Mouse (Mus musculus) testis, adult 2 months (tissue): Measurements from ENCODE around the gene Tnfrsf1b.

Experiments
- CTCF ChIP-seq: fragments of 200-500 bp; IDR thresholded peaks from 2 replicates; pipeline ENCODE4 v1.5.1; 2012; ENCODE audit warnings: low read depth, mild to moderate bottlenecking, inconsistent platforms, low read length, moderate library complexity; ENCODE audit not compliant: control insufficient read depth, insufficient read depth, insufficient replicate concordance
- POLR2A ChIP-seq: fragments of 200-500 bp; IDR thresholded peaks from 2 replicates; pipeline ENCODE4 v1.6.1; 2012; ENCODE audit warnings: low read depth, mild to moderate bottlenecking, inconsistent platforms, low read length, moderate library complexity; ENCODE audit not compliant: control insufficient read depth

DNA sequence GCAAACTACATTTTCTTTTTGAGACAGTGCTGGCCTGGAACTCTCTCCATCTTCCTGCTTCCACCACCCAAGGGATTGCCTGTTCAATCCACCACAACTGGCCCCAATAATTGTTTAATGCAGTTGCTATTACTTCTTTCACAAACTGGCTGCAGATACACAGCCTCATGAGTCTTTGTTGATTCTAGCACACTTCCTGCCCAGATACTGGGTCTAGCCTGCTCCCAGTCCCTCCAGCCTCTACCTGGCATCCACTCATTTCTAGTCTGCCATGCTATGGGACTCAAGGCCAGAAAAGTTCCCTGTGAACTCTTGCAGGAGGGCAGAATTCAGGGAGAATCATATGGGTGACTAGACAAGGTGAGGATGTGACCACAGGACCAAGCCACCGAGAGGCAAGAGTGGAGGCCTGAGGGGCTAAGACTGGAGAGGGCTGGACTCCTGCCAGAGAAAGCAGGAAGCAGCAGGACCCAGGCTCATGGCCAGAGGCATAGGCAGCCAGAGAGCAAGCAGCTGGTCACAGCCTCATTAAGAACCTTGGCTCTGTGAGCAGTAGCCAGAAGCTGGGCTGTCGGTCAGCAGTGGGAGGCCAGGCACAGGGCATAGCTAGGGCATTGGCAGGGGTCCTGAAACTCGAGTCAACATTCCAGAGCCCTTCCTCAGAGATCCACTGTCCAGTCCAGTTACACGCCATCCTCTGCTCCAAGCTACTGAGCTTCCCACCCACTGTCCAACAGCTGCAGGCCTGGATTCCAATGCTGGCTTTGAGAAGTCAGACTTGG, 7.4 kb downstream of the Tnfrsf1b start:
- TF ChIP-seq POLR2A (no peak), CTCF (no peak)
